Mouse (Mus musculus) lung, adult 2 months (tissue): ENCODE measurements around the gene Entpd8. TPM values are rescaled to one million over a fixed set of nuclear protein-coding genes. Genes with fewer than 3 reads are reported as not detected.

Experiments used
- DNase-seq: peaks from one replicate; pipeline ENCODE4 v3.0.0; 2022
- H3K4me1 ChIP-seq: fragments of 200-500 bp; 2 replicates; pipeline ENCODE4 v1.6.1; 2011; ENCODE audit warnings: low read length; ENCODE audit not compliant: control insufficient read depth, insufficient read depth
- H3K4me3 ChIP-seq: fragments of 200-500 bp; replicated peaks from 2 replicates; pipeline ENCODE3; 2011; ENCODE audit warnings: low read depth, mild to moderate bottlenecking, control low read depth, low read length; ENCODE audit errors: extremely low read depth
- CTCF ChIP-seq: fragments of 200-500 bp; IDR thresholded peaks from 2 replicates; pipeline ENCODE4 v1.5.1; 2011; ENCODE audit warnings: mild to moderate bottlenecking, low read length, control low read depth; ENCODE audit not compliant: insufficient read depth
- POLR2A ChIP-seq: fragments of 200-500 bp; IDR thresholded peaks from 2 replicates; pipeline ENCODE4 v1.6.1; 2011; ENCODE audit warnings: low read depth, mild to moderate bottlenecking, control low read depth, low read length, borderline replicate concordance; ENCODE audit errors: extremely low read depth
- WGBS: fragments of 180-500 bp; shearing (Covaris S2); methylation state at CpG from one replicate; pipeline ENCODE4 v1.1.7; 2018; 5-methylcytosine and 5-hydroxymethylcytosine counted together
- polyA plus RNA-seq: library from polyadenylated mRNA; depleted of rRNA; stranded (reverse); fragments of >200 nt; gene quantifications from 2 replicates; pipeline ENCODE4 v1.2.3, GENCODE M21; 2012; rRNA removed

Entpd8 gene
- polyA plus RNA-seq = 2.0 and 2.6 TPM in 2 replicates

DNA sequence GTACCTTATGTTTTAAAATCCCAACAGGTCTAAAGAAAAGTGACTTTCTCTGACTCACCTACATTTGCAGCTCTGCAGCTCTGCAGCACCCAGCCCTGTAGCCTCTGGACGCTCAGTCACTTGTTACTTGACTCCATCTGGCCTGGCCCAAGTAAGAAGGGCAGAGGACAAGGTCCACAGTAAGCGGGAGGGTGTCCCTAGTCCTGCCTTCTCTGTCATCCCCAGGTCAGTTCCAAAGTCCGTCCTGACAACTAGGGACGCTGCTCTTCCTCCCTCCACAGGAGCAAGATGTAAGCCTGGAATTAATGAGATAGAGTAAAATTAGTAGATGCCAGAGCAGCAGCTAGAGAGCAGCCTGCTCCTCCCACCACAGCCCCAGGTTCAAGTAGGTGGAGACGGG, at the start of gene Entpd8:
Gene Entpd8, plus strand, starts transcription at position 229 of the 400 bp plus-strand sequence.
- WGBS = 63% methylated on average over 5 of the region's 5 CpGs
- no peak for DNase-seq
- H3K4me3 ChIP-seq = no peak within 1 kb of the TSS
- TF ChIP-seq POLR2A (no peak), CTCF (no peak)
- no peaks in the 10 kb centered on the region for H3K4me1 ChIP-seq

DNA sequence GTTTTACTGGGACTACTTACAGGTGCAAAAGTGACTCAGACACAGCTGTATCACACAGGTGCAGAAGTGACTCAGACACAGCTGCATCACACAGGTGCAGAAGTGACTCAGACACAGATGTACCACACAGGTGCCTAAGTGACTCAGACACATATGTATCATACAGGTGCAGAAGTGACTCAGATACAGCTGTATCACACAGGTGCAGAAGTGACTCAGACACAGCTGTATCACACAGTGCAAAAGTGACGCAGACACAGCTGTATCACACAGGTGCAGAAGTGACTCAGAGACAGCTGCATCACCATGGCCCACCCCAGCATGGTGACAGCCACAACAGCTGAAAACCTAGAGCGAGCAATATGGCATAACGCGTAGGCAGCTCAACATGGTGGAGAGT, 45.1 kb upstream of the Entpd8 start:
- DNase-seq = no peak
- WGBS = 94% methylated on average over 4 of the region's 4 CpGs
- Histone ChIP-seq H3K4me3 (no peak overlapping the region), H3K4me1 (no peaks in the 10 kb centered on the region)
- TF ChIP-seq POLR2A = no peak
- no peak for TF ChIP-seq CTCF

DNA sequence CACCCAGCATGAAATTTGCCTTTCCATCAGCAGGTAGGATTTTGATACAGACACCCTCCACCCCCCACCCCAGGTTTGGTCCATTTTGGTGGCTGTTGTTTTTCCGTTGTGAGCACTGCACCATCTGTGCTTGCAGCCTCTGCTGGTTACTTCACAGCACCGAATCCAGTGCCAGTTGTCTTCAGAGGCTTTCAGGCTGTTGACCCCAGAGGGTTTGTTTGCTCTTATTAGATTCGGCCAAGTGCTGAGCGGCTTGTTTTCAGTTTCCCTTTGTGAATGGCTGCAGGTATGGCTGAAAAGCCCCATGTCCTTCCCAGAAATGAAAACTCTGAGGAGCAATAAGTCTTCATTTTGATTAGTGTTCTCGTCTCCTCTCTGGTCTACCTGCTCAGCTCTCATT, 40.0 kb upstream of the Entpd8 start:
- 77% methylated on average over 5 of the region's 5 CpGs for WGBS
- Histone ChIP-seq H3K4me1 (no peaks in the 10 kb centered on the region), H3K4me3 (no peak overlapping the region)
- TF ChIP-seq CTCF (no peak), POLR2A (no peak)
- no peak for DNase-seq

DNA sequence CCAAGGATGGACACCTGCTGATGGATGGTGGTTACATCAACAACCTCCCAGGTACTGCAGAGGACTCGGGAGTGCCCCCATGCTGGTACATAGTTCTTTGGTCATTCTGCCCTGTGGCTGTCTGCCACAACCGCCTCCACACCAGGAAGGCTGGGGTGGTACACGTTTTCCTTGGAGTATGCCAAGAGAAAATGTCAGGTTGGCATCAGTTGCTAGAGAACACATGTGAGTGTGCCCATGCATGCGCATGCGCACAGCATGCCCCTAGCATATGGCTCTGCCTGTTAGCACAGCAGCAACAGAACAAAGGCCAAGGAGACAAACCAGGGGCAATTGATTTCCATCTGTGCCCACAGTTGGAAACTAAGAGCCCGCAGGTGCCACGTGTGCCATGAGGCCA, 29.2 kb upstream of the Entpd8 start:
- H3K4me1 ChIP-seq = peaks cover 9% of the 10 kb centered on the region
- WGBS = 89% methylated on average over 7 of the region's 7 CpGs
- no peak for TF ChIP-seq POLR2A
- no peak for TF ChIP-seq CTCF
- no peak overlapping the region for H3K4me3 ChIP-seq
- DNase-seq = no peak

DNA sequence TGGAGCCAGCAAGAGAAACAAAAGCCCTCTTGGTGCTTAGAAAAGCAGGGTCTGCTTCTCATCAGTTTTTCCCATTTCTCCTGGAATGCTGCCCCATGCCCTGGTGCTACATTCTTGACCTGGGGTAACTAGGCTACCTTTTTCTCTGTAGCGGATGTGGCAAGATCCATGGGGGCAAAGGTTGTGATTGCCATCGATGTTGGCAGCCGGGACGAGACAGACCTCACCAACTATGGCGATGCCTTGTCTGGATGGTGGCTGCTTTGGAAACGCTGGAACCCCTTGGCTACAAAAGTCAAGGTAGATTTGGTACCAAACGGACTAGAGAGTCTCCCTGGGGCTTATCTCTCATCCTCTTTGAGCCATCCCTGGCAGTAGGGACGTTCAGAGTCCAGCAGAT, 28.7 kb upstream of the Entpd8 start:
- H3K4me3 ChIP-seq = no peak overlapping the region
- H3K4me1 ChIP-seq = peaks cover 9% of the 10 kb centered on the region
- WGBS = 91% methylated on average over 8 of the region's 8 CpGs
- DNase-seq = no peak
- TF ChIP-seq CTCF = no peak
- TF ChIP-seq POLR2A = no peak

DNA sequence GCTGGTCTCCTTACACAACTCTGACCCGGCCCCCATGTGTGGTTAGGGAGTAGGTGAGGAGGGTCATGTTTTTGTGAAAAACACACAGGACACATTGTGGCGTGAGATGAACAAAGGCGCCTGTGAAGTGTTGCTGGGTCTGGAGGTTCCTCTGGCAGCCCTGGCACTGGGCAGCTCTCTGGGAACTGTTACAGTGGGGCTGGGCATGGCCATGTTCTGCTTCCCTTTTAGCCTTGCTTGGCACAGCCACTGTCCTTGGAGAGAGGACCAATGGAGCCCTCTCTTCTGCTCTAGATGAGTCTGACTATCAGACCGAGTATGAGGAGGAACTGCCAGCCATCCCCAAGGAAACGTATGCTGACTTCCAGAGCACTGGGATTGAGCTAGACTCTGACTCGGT, 27.0 kb upstream of the Entpd8 start:
- DNase-seq = no peak
- no peak for TF ChIP-seq CTCF
- TF ChIP-seq POLR2A = no peak
- no peak overlapping the region for H3K4me3 ChIP-seq

DNA sequence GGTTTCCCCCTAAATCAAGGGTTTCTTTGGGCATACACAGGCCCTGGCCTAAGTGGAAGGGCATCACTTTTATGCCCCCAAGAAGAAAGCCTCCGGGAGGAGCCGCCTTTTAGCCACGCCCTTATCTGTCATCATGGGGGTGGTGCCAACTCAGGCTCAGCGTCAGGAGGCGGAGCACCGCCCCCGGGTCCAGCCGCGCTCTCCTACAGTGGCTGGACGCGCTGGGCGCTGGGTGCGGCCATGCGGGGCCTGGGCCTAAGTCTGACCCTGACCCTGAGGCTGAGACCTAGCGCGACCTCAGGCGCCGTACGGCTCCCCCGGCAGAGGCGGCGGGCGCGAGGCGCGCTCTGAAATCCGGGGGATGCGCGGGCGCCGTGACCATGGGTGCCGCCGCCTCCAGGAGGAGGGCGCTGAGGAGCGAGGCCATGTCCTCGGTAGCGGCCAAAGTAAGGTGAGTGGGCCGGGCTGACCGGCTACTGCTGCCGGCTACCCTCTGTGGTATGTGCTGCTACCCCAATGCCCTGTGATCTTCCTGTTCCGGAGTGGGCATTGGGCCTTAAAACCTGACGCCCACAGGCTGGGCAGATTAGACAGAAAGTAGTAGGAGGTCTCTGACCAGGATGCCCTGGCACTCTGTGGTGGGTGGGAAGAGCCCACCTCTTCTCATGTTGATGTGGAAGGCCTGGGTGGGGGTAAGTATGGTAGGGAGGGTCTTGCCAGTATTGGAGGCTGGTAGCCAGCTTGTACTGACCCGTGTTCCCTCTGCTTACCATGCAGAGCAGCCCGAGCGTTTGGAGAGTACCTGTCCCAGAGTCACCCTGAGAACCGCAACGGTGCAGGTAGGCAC, 25.7 kb upstream of the Entpd8 start, which contains the start of gene Nsmf:
Gene Nsmf, plus strand, starts transcription at position 135 of the 847 bp plus-strand sequence.
- WGBS = 3% methylated on average over 47 of the region's 47 CpGs
- Histone ChIP-seq H3K4me1 (peaks cover 6% of the 10 kb centered on the region), H3K4me3 (peak within 1 kb of the TSS; percentile 64)
- no peak for TF ChIP-seq CTCF
- TF ChIP-seq POLR2A = peak; percentile 64; the same call in 1 of the 2 replicates
- peak; percentile 89 for DNase-seq

More for the DNA sequence above, 27.0 kb upstream of the Entpd8 start:
- peaks cover 9% of the 10 kb centered on the region for H3K4me1 ChIP-seq
- 90% methylated on average over 6 of the region's 6 CpGs for WGBS

DNA sequence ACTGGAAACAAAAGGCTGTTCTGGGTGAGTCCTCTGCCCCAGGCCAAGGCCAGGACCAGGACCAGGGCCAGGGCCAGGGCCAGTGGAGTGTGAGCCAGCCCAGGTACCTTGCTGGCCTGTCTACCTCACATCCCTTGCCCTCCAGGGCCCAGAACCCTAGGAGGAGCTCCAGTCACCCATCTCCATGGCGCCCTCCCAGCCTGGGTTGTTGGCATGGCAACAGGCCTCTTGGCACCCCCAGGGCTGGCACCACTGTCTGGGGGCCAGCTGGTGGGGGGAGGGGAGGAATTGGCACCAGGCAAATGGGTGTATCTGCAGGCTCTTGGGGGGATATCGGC, 25.1 kb upstream of the Entpd8 start:
- no peak for TF ChIP-seq POLR2A
- TF ChIP-seq CTCF = no peak
- peaks cover 6% of the 10 kb centered on the region for H3K4me1 ChIP-seq
- 52% methylated on average over 2 of the region's 2 CpGs for WGBS
- H3K4me3 ChIP-seq = peak overlapping the region; percentile 64
- no peak for DNase-seq

DNA sequence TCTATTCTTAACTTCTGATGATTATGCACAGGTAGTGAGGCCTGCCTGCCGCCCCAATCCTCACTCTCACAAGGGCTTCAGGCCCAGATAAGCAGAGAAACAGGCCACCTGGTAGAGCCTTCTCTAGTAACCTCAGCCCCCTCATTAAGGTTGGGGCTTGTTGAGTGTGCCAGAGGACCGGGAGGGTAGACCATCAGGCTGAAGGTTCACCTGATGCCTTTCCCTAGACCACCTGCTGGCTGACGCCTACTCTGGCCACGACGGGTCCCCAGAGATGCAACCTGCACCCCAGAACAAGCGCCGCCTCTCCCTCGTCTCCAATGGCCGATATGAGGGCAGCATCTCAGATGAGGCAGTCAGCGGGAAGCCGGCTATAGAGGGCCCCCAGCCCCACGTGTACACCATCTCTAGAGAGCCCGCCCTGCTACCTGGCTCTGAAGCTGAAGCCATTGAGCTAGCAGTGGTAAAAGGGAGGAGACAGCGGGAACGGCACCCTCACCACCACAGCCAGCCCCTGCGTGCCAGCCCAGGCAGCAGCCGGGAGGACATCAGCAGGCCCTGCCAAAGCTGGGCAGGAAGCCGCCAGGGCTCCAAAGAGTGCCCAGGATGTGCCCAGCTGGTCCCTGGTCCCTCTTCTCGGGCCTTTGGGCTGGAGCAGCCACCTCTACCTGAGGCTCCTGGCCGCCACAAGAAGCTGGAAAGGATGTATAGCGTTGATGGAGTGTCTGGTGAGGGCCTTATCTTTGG, 24.5 kb upstream of the Entpd8 start:
- no peak overlapping the region for H3K4me3 ChIP-seq
- H3K4me1 ChIP-seq = peaks cover 6% of the 10 kb centered on the region
- no peak for DNase-seq
- TF ChIP-seq CTCF (no peak), POLR2A (no peak)
- 91% methylated on average over 21 of the region's 21 CpGs for WGBS
